Mouse (Mus musculus) E14TG2a.4 (cell line): Measurements from ENCODE around the gene Traf3ip2.
A peak's percentile ranks its signal among the peaks of the same experiment; 100 is the strongest.

Experiments used
- H3K27me3 ChIP-seq: 2 replicates; pipeline ENCODE4 v1.6.1; 2014; ENCODE audit warnings: low read length, control low read depth; ENCODE audit not compliant: insufficient read depth
- H3K36me3 ChIP-seq: 2 replicates; pipeline ENCODE4 v1.6.1; 2014; ENCODE audit warnings: low read length, control low read depth; ENCODE audit not compliant: insufficient read depth
- H3K4me1 ChIP-seq: replicated peaks from 2 replicates; pipeline ENCODE4 v1.6.1; 2014; ENCODE audit warnings: low read depth, low read length, control low read depth
- H3K4me3 ChIP-seq: replicated peaks from 2 replicates; pipeline ENCODE4 v1.5.1; 2014; ENCODE audit warnings: mild to moderate bottlenecking, low read length
- H3K9me3 ChIP-seq: 2 replicates; pipeline ENCODE4 v1.6.1; 2014; ENCODE audit warnings: low read length, control low read depth
- CTCF ChIP-seq: conservative IDR thresholded peaks from 2 replicates; pipeline ENCODE4 v1.5.1; 2014; ENCODE audit warnings: low read length
- NANOG ChIP-seq: IDR thresholded peaks from 2 replicates; pipeline ENCODE4 v1.6.1; 2014; ENCODE audit warnings: borderline replicate concordance, low read length, mixed read lengths
- POU5F1 ChIP-seq: IDR thresholded peaks from 2 replicates; pipeline ENCODE4 v1.6.1; 2014; ENCODE audit warnings: low read length, borderline replicate concordance

Traf3ip2 gene

DNA sequence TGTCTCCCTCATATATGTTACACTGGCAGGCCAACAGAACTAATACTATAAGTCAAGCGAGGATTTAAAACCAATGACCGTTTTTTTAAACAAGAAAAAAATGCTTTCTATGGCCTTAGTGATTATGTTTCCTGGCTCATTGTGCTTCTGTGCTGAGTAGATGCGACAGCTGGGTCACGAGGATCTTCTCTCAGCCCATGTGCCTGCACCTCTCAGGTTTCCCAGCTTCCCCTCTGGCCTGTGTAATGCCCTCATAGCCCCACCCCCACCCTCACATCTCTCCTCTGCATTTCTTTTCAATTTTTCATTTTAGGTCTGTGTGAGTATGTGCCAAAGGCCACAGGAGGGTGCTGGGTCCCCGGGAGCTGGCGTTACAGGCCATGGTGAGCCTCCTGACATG lies 20.6 kb downstream of the Traf3ip2 start:
- Histone ChIP-seq H3K36me3 (peaks cover 17% of the 10 kb centered on the region; the same call in 1 of the 2 replicates), H3K27me3 (no peaks in the 10 kb centered on the region), H3K9me3 (no peaks in the 10 kb centered on the region), H3K4me1 (peaks cover 84% of the 10 kb centered on the region), H3K4me3 (0 out of 2 replicates have a peak overlapping the region, but pooled peaks have one; percentile 11)
- TF ChIP-seq POU5F1 (no peak), CTCF (no peak), NANOG (no peak)

- Histone ChIP-seq H3K4me1 (peaks cover 80% of the 10 kb centered on the region), H3K9me3 (no peaks in the 10 kb centered on the region), H3K4me3 (peak overlapping the region; percentile 43), H3K36me3 (peaks cover 24% of the 10 kb centered on the region), H3K27me3 (no peaks in the 10 kb centered on the region)
- TF ChIP-seq POU5F1 (no peak), NANOG (no peak), CTCF (no peak)
These were observed 21.8 kb downstream of the Traf3ip2 start for GRCm38 (mm10) chr10:39634423-39635101.

DNA sequence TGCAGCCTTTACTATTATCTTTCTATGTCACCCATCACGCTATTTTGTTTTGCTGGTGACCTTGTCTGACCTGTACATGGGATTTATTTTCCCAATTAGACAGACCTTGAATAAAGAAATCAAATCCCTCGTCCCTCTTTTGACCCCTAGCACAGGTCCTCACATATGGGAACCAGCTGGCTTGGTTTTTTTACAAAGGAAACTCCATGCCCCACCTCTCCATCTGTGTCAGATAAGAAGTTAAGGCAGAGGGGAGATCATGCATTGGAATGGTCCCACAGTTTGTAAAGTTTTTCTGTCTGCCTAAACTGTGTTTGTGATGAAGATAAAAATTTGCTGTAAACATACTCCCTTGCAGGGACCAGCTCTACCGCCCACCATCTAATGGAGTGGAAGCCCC lies 26.1 kb downstream of the Traf3ip2 start:
- Histone ChIP-seq H3K4me3 (no peak overlapping the region), H3K36me3 (peaks cover 48% of the 10 kb centered on the region), H3K4me1 (peaks cover 52% of the 10 kb centered on the region), H3K27me3 (no peaks in the 10 kb centered on the region), H3K9me3 (no peaks in the 10 kb centered on the region)
- TF ChIP-seq POU5F1: no peak
- no peak for TF ChIP-seq CTCF
- TF ChIP-seq NANOG: no peak

GRCm38 (mm10) chr10:39639783-39640182 lies 27.0 kb downstream of the Traf3ip2 start:
- TF ChIP-seq CTCF (no peak), POU5F1 (no peak), NANOG (no peak)
- H3K4me1 ChIP-seq: peaks cover 43% of the 10 kb centered on the region
- H3K27me3 ChIP-seq: no peaks in the 10 kb centered on the region
- H3K9me3 ChIP-seq: no peaks in the 10 kb centered on the region
- H3K4me3 ChIP-seq: no peak overlapping the region
- peaks cover 50% of the 10 kb centered on the region for H3K36me3 ChIP-seq

DNA sequence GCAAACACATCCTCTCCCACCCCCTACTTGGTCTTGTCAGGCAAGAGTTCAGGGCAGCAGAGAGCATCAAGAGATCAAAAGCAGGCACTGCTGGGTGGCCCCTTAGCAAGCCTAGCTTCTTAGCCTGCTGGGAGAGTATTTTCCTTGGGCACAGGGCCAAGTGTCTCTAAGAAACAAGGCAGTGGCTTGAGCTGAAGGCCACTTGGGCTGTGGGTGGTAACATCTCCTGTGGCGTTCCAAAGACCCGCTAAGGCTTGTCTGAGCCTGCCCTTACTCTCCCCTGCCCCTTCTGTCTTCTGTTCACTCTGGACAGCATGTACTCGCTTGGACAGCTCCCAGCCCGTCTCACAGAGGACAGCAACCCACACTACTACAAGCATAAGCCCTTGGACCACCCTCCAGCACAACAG lies 28.1 kb downstream of the Traf3ip2 start:
- Histone ChIP-seq H3K4me1 (peaks cover 35% of the 10 kb centered on the region), H3K9me3 (no peaks in the 10 kb centered on the region), H3K27me3 (no peaks in the 10 kb centered on the region), H3K4me3 (no peak overlapping the region), H3K36me3 (peaks cover 50% of the 10 kb centered on the region)
- TF ChIP-seq CTCF (no peak), NANOG (no peak), POU5F1 (no peak)

DNA sequence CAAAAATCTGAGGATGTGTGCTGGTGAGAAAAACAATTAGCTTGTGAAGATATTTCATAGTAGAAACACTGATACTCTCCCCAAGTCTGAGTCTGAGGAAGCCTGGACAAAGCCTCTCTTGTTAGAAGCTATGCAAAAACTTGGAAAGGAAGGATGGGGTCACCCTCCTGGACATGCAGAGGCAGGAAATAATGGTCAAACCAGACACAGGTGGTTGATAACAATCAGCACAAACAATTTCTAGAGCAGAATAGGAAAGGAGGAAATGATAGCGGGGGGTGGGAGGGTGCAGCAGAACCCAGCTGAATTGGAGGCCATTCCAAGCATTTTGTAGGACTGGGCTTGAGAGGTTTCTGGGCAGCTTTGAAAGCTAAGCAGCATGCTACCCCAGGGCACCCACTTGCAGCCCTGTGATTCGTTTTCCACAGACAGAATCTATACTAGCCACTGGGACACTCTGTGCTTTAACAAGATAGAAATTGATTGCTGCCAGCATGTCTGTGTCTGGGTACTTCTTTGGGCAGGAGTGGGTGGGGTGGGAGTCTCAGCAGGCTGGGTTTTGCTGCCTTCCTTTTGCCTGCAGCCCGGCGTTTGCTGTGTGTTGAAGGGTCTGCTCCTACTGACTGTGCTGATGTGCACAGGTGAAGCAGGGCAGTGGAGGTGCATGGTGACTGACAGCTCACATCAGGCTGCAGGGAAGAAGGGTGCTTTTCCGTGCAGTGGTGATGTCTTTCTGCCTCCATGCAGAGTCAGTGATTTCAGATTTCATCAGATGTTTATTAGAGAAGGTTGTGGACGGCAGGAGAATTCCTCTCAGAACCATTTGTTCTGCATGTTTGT lies 33.3 kb downstream of the Traf3ip2 start:
- no peak overlapping the region for H3K4me3 ChIP-seq
- no peaks in the 10 kb centered on the region for H3K27me3 ChIP-seq
- peaks cover 58% of the 10 kb centered on the region for H3K36me3 ChIP-seq
- H3K4me1 ChIP-seq: peaks cover 35% of the 10 kb centered on the region
- H3K9me3 ChIP-seq: no peaks in the 10 kb centered on the region
- no peak for TF ChIP-seq POU5F1
- TF ChIP-seq NANOG: no peak
- no peak for TF ChIP-seq CTCF

DNA sequence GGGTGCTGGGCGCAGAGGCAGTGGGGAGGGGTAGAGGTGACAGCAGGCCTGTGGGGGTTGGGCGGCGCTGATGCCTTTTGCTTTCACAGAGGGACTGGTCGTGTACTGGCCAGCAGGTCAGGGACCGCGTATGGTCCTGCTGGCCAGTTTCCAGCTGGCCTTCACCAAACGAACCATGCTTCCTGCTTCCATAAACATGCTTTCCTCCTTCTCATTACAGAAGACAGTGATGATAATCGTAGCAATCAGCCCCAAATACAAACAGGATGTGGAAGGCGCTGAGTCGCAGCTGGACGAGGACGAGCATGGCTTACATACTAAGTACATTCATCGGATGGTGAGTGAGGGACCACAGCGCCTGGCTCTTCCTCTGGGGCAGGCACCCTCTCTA lies 33.9 kb downstream of the Traf3ip2 start:
- TF ChIP-seq CTCF (no peak), NANOG (no peak), POU5F1 (no peak)
- no peaks in the 10 kb centered on the region for H3K27me3 ChIP-seq
- peaks cover 36% of the 10 kb centered on the region for H3K4me1 ChIP-seq
- H3K9me3 ChIP-seq: no peaks in the 10 kb centered on the region
- H3K4me3 ChIP-seq: no peak overlapping the region
- H3K36me3 ChIP-seq: peaks cover 59% of the 10 kb centered on the region

GRCm38 (mm10) chr10:39647118-39647517 lies 34.4 kb downstream of the Traf3ip2 start:
- TF ChIP-seq NANOG (no peak), CTCF (no peak), POU5F1 (no peak)
- no peak overlapping the region for H3K4me3 ChIP-seq
- H3K4me1 ChIP-seq: peaks cover 36% of the 10 kb centered on the region
- peaks cover 61% of the 10 kb centered on the region for H3K36me3 ChIP-seq
- no peaks in the 10 kb centered on the region for H3K9me3 ChIP-seq
- no peaks in the 10 kb centered on the region for H3K27me3 ChIP-seq

DNA sequence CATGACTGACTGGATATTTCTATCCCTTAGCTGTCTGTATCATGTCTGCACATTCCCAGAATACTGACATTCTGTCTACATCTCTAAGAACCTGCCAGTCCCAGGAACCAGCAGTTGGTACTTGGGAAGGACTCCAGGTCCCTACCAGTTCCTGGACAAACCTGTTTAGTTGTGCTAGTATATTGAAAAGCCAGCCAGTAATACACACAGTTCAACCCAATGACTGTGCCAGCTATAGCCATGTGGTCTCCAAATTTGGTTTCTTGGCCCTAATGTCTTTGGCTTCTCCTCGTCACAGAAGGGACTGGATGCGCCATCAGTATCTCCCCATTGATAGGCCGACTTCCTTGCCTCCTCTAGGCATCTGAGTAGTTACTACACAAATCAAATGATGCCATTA lies 35.5 kb downstream of the Traf3ip2 start:
- no peak for TF ChIP-seq POU5F1
- no peak for TF ChIP-seq NANOG
- TF ChIP-seq CTCF: no peak
- H3K36me3 ChIP-seq: peaks cover 53% of the 10 kb centered on the region
- no peaks in the 10 kb centered on the region for H3K27me3 ChIP-seq
- H3K4me3 ChIP-seq: no peak overlapping the region
- peaks cover 36% of the 10 kb centered on the region for H3K4me1 ChIP-seq
- H3K9me3 ChIP-seq: no peaks in the 10 kb centered on the region
